Mouse (Mus musculus) E14TG2a.4 (cell line): ENCODE measurements around the gene Cpne4.

Experiments
- H3K27me3 ChIP-seq: 2 replicates; pipeline ENCODE4 v1.6.1; 2014; ENCODE audit warnings: low read length, control low read depth; ENCODE audit not compliant: insufficient read depth
- H3K36me3 ChIP-seq: 2 replicates; pipeline ENCODE4 v1.6.1; 2014; ENCODE audit warnings: low read length, control low read depth; ENCODE audit not compliant: insufficient read depth
- H3K4me1 ChIP-seq: replicated peaks from 2 replicates; pipeline ENCODE4 v1.6.1; 2014; ENCODE audit warnings: low read depth, low read length, control low read depth
- H3K4me3 ChIP-seq: replicated peaks from 2 replicates; pipeline ENCODE4 v1.5.1; 2014; ENCODE audit warnings: mild to moderate bottlenecking, low read length
- H3K9me3 ChIP-seq: 2 replicates; pipeline ENCODE4 v1.6.1; 2014; ENCODE audit warnings: low read length, control low read depth
- CTCF ChIP-seq: conservative IDR thresholded peaks from 2 replicates; pipeline ENCODE4 v1.5.1; 2014; ENCODE audit warnings: low read length
- NANOG ChIP-seq: IDR thresholded peaks from 2 replicates; pipeline ENCODE4 v1.6.1; 2014; ENCODE audit warnings: borderline replicate concordance, low read length, mixed read lengths
- POU5F1 ChIP-seq: IDR thresholded peaks from 2 replicates; pipeline ENCODE4 v1.6.1; 2014; ENCODE audit warnings: low read length, borderline replicate concordance

Cpne4 gene

GRCm38 (mm10) chr9:104814681-104815080, 267.6 kb downstream of the Cpne4 start:
- no peaks in the 10 kb centered on the region for H3K9me3 ChIP-seq
- H3K36me3 ChIP-seq, result no peaks in the 10 kb centered on the region
- no peaks in the 10 kb centered on the region for H3K27me3 ChIP-seq
- H3K4me1 ChIP-seq, result no peaks in the 10 kb centered on the region
- no peak overlapping the region for H3K4me3 ChIP-seq
- no peak for TF ChIP-seq CTCF
- TF ChIP-seq NANOG, result no peak

GRCm38 (mm10) chr9:104828646-104829045, 281.6 kb downstream of the Cpne4 start:
- Histone ChIP-seq H3K4me3 (no peak overlapping the region), H3K9me3 (no peaks in the 10 kb centered on the region), H3K4me1 (no peaks in the 10 kb centered on the region), H3K36me3 (no peaks in the 10 kb centered on the region), H3K27me3 (no peaks in the 10 kb centered on the region)
- TF ChIP-seq CTCF, result no peak
- no peak for TF ChIP-seq POU5F1
- no peak for TF ChIP-seq NANOG

GRCm38 (mm10) chr9:104832934-104833539, 286.0 kb downstream of the Cpne4 start:
- Histone ChIP-seq H3K27me3 (no peaks in the 10 kb centered on the region), H3K4me3 (no peak overlapping the region), H3K9me3 (no peaks in the 10 kb centered on the region), H3K36me3 (no peaks in the 10 kb centered on the region), H3K4me1 (no peaks in the 10 kb centered on the region)
- TF ChIP-seq CTCF (no peak), NANOG (no peak), POU5F1 (no peak)

- no peaks in the 10 kb centered on the region for H3K36me3 ChIP-seq
- no peaks in the 10 kb centered on the region for H3K4me1 ChIP-seq
- no peak for TF ChIP-seq POU5F1
- no peak for TF ChIP-seq NANOG
- no peak for TF ChIP-seq CTCF
- no peak overlapping the region for H3K4me3 ChIP-seq
- H3K9me3 ChIP-seq, result no peaks in the 10 kb centered on the region
- H3K27me3 ChIP-seq, result no peaks in the 10 kb centered on the region
These were observed 290.8 kb downstream of the Cpne4 start for GRCm38 (mm10) chr9:104837931-104838330.

- Histone ChIP-seq H3K4me3 (no peak overlapping the region), H3K9me3 (no peaks in the 10 kb centered on the region), H3K4me1 (no peaks in the 10 kb centered on the region), H3K27me3 (no peaks in the 10 kb centered on the region), H3K36me3 (no peaks in the 10 kb centered on the region)
- TF ChIP-seq NANOG, result no peak
- TF ChIP-seq POU5F1, result no peak
- TF ChIP-seq CTCF, result no peak
These were observed 294.2 kb downstream of the Cpne4 start for GRCm38 (mm10) chr9:104841278-104841677.

GRCm38 (mm10) chr9:104845226-104845930, 298.3 kb downstream of the Cpne4 start:
- no peaks in the 10 kb centered on the region for H3K4me1 ChIP-seq
- H3K4me3 ChIP-seq, result no peak overlapping the region
- H3K9me3 ChIP-seq, result no peaks in the 10 kb centered on the region
- H3K36me3 ChIP-seq, result no peaks in the 10 kb centered on the region
- H3K27me3 ChIP-seq, result no peaks in the 10 kb centered on the region
- no peak for TF ChIP-seq CTCF
- no peak for TF ChIP-seq NANOG
- no peak for TF ChIP-seq POU5F1

GRCm38 (mm10) chr9:104853701-104854100, 306.6 kb downstream of the Cpne4 start:
- H3K27me3 ChIP-seq, result no peaks in the 10 kb centered on the region
- H3K36me3 ChIP-seq, result no peaks in the 10 kb centered on the region
- H3K4me3 ChIP-seq, result no peak overlapping the region
- TF ChIP-seq CTCF (no peak), POU5F1 (no peak), NANOG (no peak)
- H3K4me1 ChIP-seq, result no peaks in the 10 kb centered on the region
- H3K9me3 ChIP-seq, result no peaks in the 10 kb centered on the region

- Histone ChIP-seq H3K9me3 (no peaks in the 10 kb centered on the region), H3K36me3 (no peaks in the 10 kb centered on the region), H3K4me1 (no peaks in the 10 kb centered on the region), H3K27me3 (no peaks in the 10 kb centered on the region), H3K4me3 (no peak overlapping the region)
- TF ChIP-seq POU5F1 (no peak), CTCF (no peak), NANOG (no peak)
These were observed 307.3 kb downstream of the Cpne4 start for GRCm38 (mm10) chr9:104854245-104854921.
